Mouse (Mus musculus): ENCODE data around the gene Btbd17. TPM values are rescaled to one million over a fixed set of nuclear protein-coding genes. Genes with fewer than 3 reads are reported as not detected.

Gene Btbd17
- polyA plus RNA-seq, 1 experiment from 2014 or later, result 9.5 TPM

- peaks cover 17% of the 10 kb centered on the region for H3K4me1 ChIP-seq (ENCODE audit: control insufficient read depth, insufficient read depth, low read length)
- H3K4me3 ChIP-seq (ENCODE audit: low read depth, low read length), result peak overlapping the region; percentile 47
- peaks cover 70% of the 10 kb centered on the region for H3K27me3 ChIP-seq (ENCODE audit: control insufficient read depth, insufficient read depth, low read length)
- WGBS, result 2% methylated on average over 50 of the region's 50 CpGs
- peak overlapping the region; percentile 96 for H3K4me2 ChIP-seq (ENCODE audit: low read depth, low read length)
- no peak for ATAC-seq (replicated peaks; ENCODE audit: insufficient number of reproducible peaks, low FRiP score, low TSS enrichment, low read depth)
- DNase-seq (ENCODE audit: low spot score), result peak; percentile 5
- H3K9me3 ChIP-seq (replicated peaks; ENCODE audit: control insufficient read depth, low read length), result no peaks in the 10 kb centered on the region
- H3K36me3 ChIP-seq (replicated peaks; ENCODE audit: control insufficient read depth, insufficient read depth, low read depth, low read length), result no peaks in the 10 kb centered on the region
- peak overlapping the region; percentile 51 for H3K9ac ChIP-seq (replicated peaks; ENCODE audit: low read length)
- no peak overlapping the region for H3K27ac ChIP-seq (replicated peaks; ENCODE audit: low read depth, low read length)
These were observed 4.3 kb downstream of the Btbd17 start for GRCm38 (mm10) chr11:114791351-114791889.

- DNase-seq (ENCODE audit: low spot score) (peak; percentile 9), ATAC-seq (replicated peaks; ENCODE audit: insufficient number of reproducible peaks, low FRiP score, low TSS enrichment, low read depth) (no peak)
- 23% methylated on average over 4 of the region's 4 CpGs for WGBS
- Histone ChIP-seq H3K4me2 (ENCODE audit: low read depth, low read length) (no peak overlapping the region), H3K27me3 (ENCODE audit: control insufficient read depth, insufficient read depth, low read length) (peaks cover 75% of the 10 kb centered on the region), H3K9ac (replicated peaks; ENCODE audit: low read length) (no peak overlapping the region), H3K9me3 (replicated peaks; ENCODE audit: control insufficient read depth, low read length) (no peaks in the 10 kb centered on the region), H3K36me3 (replicated peaks; ENCODE audit: control insufficient read depth, insufficient read depth, low read depth, low read length) (no peaks in the 10 kb centered on the region), H3K4me3 (ENCODE audit: low read depth, low read length) (no peak overlapping the region), H3K4me1 (ENCODE audit: control insufficient read depth, insufficient read depth, low read length) (peaks cover 14% of the 10 kb centered on the region), H3K27ac (replicated peaks; ENCODE audit: low read depth, low read length) (no peak overlapping the region)
These were observed 4.9 kb downstream of the Btbd17 start for GRCm38 (mm10) chr11:114790841-114791240.

- ATAC-seq (replicated peaks; ENCODE audit: insufficient number of reproducible peaks, low FRiP score, low TSS enrichment, low read depth), result no peak
- WGBS, result 68% methylated on average over 12 of the region's 12 CpGs
- H3K4me2 ChIP-seq (ENCODE audit: low read depth, low read length), result no peak overlapping the region
- H3K36me3 ChIP-seq (replicated peaks; ENCODE audit: control insufficient read depth, insufficient read depth, low read depth, low read length), result no peaks in the 10 kb centered on the region
- no peak for DNase-seq (ENCODE audit: low spot score)
- peaks cover 82% of the 10 kb centered on the region for H3K27me3 ChIP-seq (ENCODE audit: control insufficient read depth, insufficient read depth, low read length)
- no peak overlapping the region for H3K27ac ChIP-seq (replicated peaks; ENCODE audit: low read depth, low read length)
- no peak overlapping the region for H3K9ac ChIP-seq (replicated peaks; ENCODE audit: low read length)
- no peaks in the 10 kb centered on the region for H3K9me3 ChIP-seq (replicated peaks; ENCODE audit: control insufficient read depth, low read length)
- H3K4me1 ChIP-seq (ENCODE audit: control insufficient read depth, insufficient read depth, low read length), result peaks cover 12% of the 10 kb centered on the region
- H3K4me3 ChIP-seq (ENCODE audit: low read depth, low read length), result no peak overlapping the region
These were observed 5.6 kb downstream of the Btbd17 start for GRCm38 (mm10) chr11:114790171-114790570.

- no peak overlapping the region for H3K4me3 ChIP-seq (ENCODE audit: low read depth, low read length)
- H3K9me3 ChIP-seq (replicated peaks; ENCODE audit: control insufficient read depth, low read length), result no peaks in the 10 kb centered on the region
- H3K4me2 ChIP-seq (ENCODE audit: low read depth, low read length), result no peak overlapping the region
- no peaks in the 10 kb centered on the region for H3K36me3 ChIP-seq (replicated peaks; ENCODE audit: control insufficient read depth, insufficient read depth, low read depth, low read length)
- H3K4me1 ChIP-seq (ENCODE audit: control insufficient read depth, insufficient read depth, low read length), result peaks cover 12% of the 10 kb centered on the region
- ATAC-seq (replicated peaks; ENCODE audit: insufficient number of reproducible peaks, low FRiP score, low TSS enrichment, low read depth), result no peak
- DNase-seq (ENCODE audit: low spot score), result no peak
- no peak overlapping the region for H3K27ac ChIP-seq (replicated peaks; ENCODE audit: low read depth, low read length)
- H3K27me3 ChIP-seq (ENCODE audit: control insufficient read depth, insufficient read depth, low read length), result peaks cover 84% of the 10 kb centered on the region
- no peak overlapping the region for H3K9ac ChIP-seq (replicated peaks; ENCODE audit: low read length)
- WGBS, result 61% methylated on average over 9 of the region's 9 CpGs
These were observed 6.0 kb downstream of the Btbd17 start for GRCm38 (mm10) chr11:114789716-114790115.

- H3K27me3 ChIP-seq (ENCODE audit: control insufficient read depth, insufficient read depth, low read length), result peaks cover 83% of the 10 kb centered on the region
- no peaks in the 10 kb centered on the region for H3K36me3 ChIP-seq (replicated peaks; ENCODE audit: control insufficient read depth, insufficient read depth, low read depth, low read length)
- peaks cover 12% of the 10 kb centered on the region for H3K4me1 ChIP-seq (ENCODE audit: control insufficient read depth, insufficient read depth, low read length)
- DNase-seq (ENCODE audit: low spot score) (peak; percentile 91), ATAC-seq (replicated peaks; ENCODE audit: insufficient number of reproducible peaks, low FRiP score, low TSS enrichment, low read depth) (no peak)
- H3K9ac ChIP-seq (replicated peaks; ENCODE audit: low read length), result no peak overlapping the region
- H3K9me3 ChIP-seq (replicated peaks; ENCODE audit: control insufficient read depth, low read length), result no peaks in the 10 kb centered on the region
- 9% methylated on average over 30 of the region's 30 CpGs for WGBS
- H3K4me2 ChIP-seq (ENCODE audit: low read depth, low read length), result no peak overlapping the region; the same call in 1 of the 2 replicates
- H3K27ac ChIP-seq (replicated peaks; ENCODE audit: low read depth, low read length), result no peak overlapping the region
- H3K4me3 ChIP-seq (ENCODE audit: low read depth, low read length), result 0 out of 2 replicates have a peak overlapping the region, but pooled peaks have one; percentile 12
These were observed 6.6 kb downstream of the Btbd17 start for GRCm38 (mm10) chr11:114789061-114789714.

- H3K27ac ChIP-seq (replicated peaks; ENCODE audit: low read depth, low read length), result no peak overlapping the region
- 73% methylated on average over 3 of the region's 3 CpGs for WGBS
- H3K36me3 ChIP-seq (replicated peaks; ENCODE audit: control insufficient read depth, insufficient read depth, low read depth, low read length), result no peaks in the 10 kb centered on the region
- H3K27me3 ChIP-seq (ENCODE audit: control insufficient read depth, insufficient read depth, low read length), result peaks cover 69% of the 10 kb centered on the region
- H3K4me2 ChIP-seq (ENCODE audit: low read depth, low read length), result no peak overlapping the region
- H3K9ac ChIP-seq (replicated peaks; ENCODE audit: low read length), result no peak overlapping the region
- no peaks in the 10 kb centered on the region for H3K9me3 ChIP-seq (replicated peaks; ENCODE audit: control insufficient read depth, low read length)
- H3K4me3 ChIP-seq (ENCODE audit: low read depth, low read length), result no peak overlapping the region
- H3K4me1 ChIP-seq (ENCODE audit: control insufficient read depth, insufficient read depth, low read length), result peaks cover 12% of the 10 kb centered on the region
- ATAC-seq (replicated peaks; ENCODE audit: insufficient number of reproducible peaks, low FRiP score, low TSS enrichment, low read depth) (no peak), DNase-seq (ENCODE audit: low spot score) (no peak)
These were observed 8.1 kb downstream of the Btbd17 start for GRCm38 (mm10) chr11:114787611-114788010.

GRCm38 (mm10) chr11:114786326-114786725 is 9.4 kb downstream of the Btbd17 start:
- Histone ChIP-seq H3K9me3 (replicated peaks; ENCODE audit: control insufficient read depth, low read length) (no peaks in the 10 kb centered on the region), H3K9ac (replicated peaks; ENCODE audit: low read length) (peak overlapping the region; percentile 25; the same call in 1 of the 2 replicates), H3K36me3 (replicated peaks; ENCODE audit: control insufficient read depth, insufficient read depth, low read depth, low read length) (no peaks in the 10 kb centered on the region), H3K4me3 (ENCODE audit: low read depth, low read length) (peak overlapping the region; percentile 21), H3K4me2 (ENCODE audit: low read depth, low read length) (peak overlapping the region; percentile 55), H3K4me1 (ENCODE audit: control insufficient read depth, insufficient read depth, low read length) (peaks cover 4% of the 10 kb centered on the region), H3K27ac (replicated peaks; ENCODE audit: low read depth, low read length) (no peak overlapping the region), H3K27me3 (ENCODE audit: control insufficient read depth, insufficient read depth, low read length) (peaks cover 56% of the 10 kb centered on the region)
- DNase-seq (ENCODE audit: low spot score) (peak; percentile 71), ATAC-seq (replicated peaks; ENCODE audit: insufficient number of reproducible peaks, low FRiP score, low TSS enrichment, low read depth) (peak; percentile 10; the same call in 1 of the 2 replicates)
- WGBS, result 2% methylated on average over 43 of the region's 43 CpGs

GRCm38 (mm10) chr11:114785892-114786291 is 9.9 kb downstream of the Btbd17 start:
- H3K4me1 ChIP-seq (ENCODE audit: control insufficient read depth, insufficient read depth, low read length), result peaks cover 2% of the 10 kb centered on the region; the same call in 1 of the 2 replicates
- H3K27ac ChIP-seq (replicated peaks; ENCODE audit: low read depth, low read length), result no peak overlapping the region
- ATAC-seq (replicated peaks; ENCODE audit: insufficient number of reproducible peaks, low FRiP score, low TSS enrichment, low read depth) (no peak), DNase-seq (ENCODE audit: low spot score) (no peak)
- 51% methylated on average over 10 of the region's 10 CpGs for WGBS
- no peaks in the 10 kb centered on the region for H3K36me3 ChIP-seq (replicated peaks; ENCODE audit: control insufficient read depth, insufficient read depth, low read depth, low read length)
- H3K4me3 ChIP-seq (ENCODE audit: low read depth, low read length), result peak overlapping the region; percentile 21
- peak overlapping the region; percentile 55 for H3K4me2 ChIP-seq (ENCODE audit: low read depth, low read length)
- peaks cover 52% of the 10 kb centered on the region for H3K27me3 ChIP-seq (ENCODE audit: control insufficient read depth, insufficient read depth, low read length)
- H3K9me3 ChIP-seq (replicated peaks; ENCODE audit: control insufficient read depth, low read length), result no peaks in the 10 kb centered on the region
- H3K9ac ChIP-seq (replicated peaks; ENCODE audit: low read length), result 0 out of 2 replicates have a peak overlapping the region, but pooled peaks have one; percentile 25

Data from embryonic facial prominence, embryonic 11.5 days (tissue).